Mouse (Mus musculus) brain, embryonic 14.5 days (tissue): ENCODE measurements around the gene Atg7.

Source experiments
- CTCF ChIP-seq: fragments of 200-500 bp; IDR thresholded peaks from 2 replicates; pipeline ENCODE4 v1.5.1; 2012; ENCODE audit warnings: inconsistent platforms, mild to moderate bottlenecking, moderate library complexity, borderline replicate concordance; ENCODE audit not compliant: insufficient read depth, insufficient read length; ENCODE audit errors: extremely low read depth
- POLR2A ChIP-seq: fragments of 200-500 bp; IDR thresholded peaks from 2 replicates; pipeline ENCODE4 v1.6.1; 2012; ENCODE audit warnings: mild to moderate bottlenecking, inconsistent platforms, borderline replicate concordance; ENCODE audit not compliant: poor library complexity, insufficient read depth, insufficient read length, severe bottlenecking; ENCODE audit errors: extremely low read depth

- no peak for TF ChIP-seq CTCF
- TF ChIP-seq POLR2A, result no peak
Observed at GRCm38 (mm10) chr6:114687035-114687434, 44.1 kb downstream of the Atg7 start.
